Mouse (Mus musculus) cerebellum, adult 2 months (tissue): ENCODE measurements around the gene Tmem109.

ENCODE experiments used
- CTCF ChIP-seq: fragments of 200-500 bp; IDR thresholded peaks from 2 replicates; pipeline ENCODE4 v1.5.1; 2011; ENCODE audit warnings: low read depth, mild to moderate bottlenecking, control low read depth, low read length, moderate library complexity, borderline replicate concordance; ENCODE audit not compliant: insufficient read depth
- POLR2A ChIP-seq: fragments of 200-500 bp; IDR thresholded peaks from 2 replicates; pipeline ENCODE4 v1.6.1; 2011; ENCODE audit warnings: low read length, control low read depth, borderline replicate concordance; ENCODE audit not compliant: insufficient read depth

- no peak for TF ChIP-seq CTCF
- no peak for TF ChIP-seq POLR2A
Observed at GRCm38 (mm10) chr19:10892201-10892600, 10.4 kb upstream of the Tmem109 start.
